Mouse (Mus musculus) heart, embryonic 16.5 days (tissue): ENCODE results near the gene Stk25. TPM values are rescaled to one million over a fixed set of nuclear protein-coding genes. Genes with fewer than 3 reads are reported as not detected.
"Not testable (repeated sequence)": the region's sequence is repeated elsewhere in the genome, so short reads cannot be mapped to it uniquely, and the experiment has no call there.

ENCODE experiments used
- ATAC-seq: fragments of 200-750 bp; cut with Nextera tagmentation; replicated peaks from 2 replicates; pipeline ENCODE4 v1.8.0; 2017; ENCODE audit warnings: moderate number of reproducible peaks; ENCODE audit not compliant: insufficient read depth, low FRiP score; ENCODE audit errors: extremely low read depth
- H3K27ac ChIP-seq: fragments of 300-500 bp; sonication (generic); 2 replicates; pipeline ENCODE4 v1.5.1; 2014; ENCODE audit warnings: mild to moderate bottlenecking, low read length, control low read depth, moderate library complexity
- H3K27me3 ChIP-seq: fragments of 300-500 bp; sonication (generic); 2 replicates; pipeline ENCODE4 v1.6.1; 2014; ENCODE audit warnings: low read length, mixed read lengths; ENCODE audit not compliant: control insufficient read depth, insufficient read depth
- H3K36me3 ChIP-seq: fragments of 300-500 bp; sonication (generic); 2 replicates; pipeline ENCODE4 v1.6.1; 2014; ENCODE audit not compliant: control insufficient read depth, insufficient read depth
- H3K4me1 ChIP-seq: fragments of 300-500 bp; sonication (generic); 2 replicates; pipeline ENCODE4 v1.6.1; 2014; ENCODE audit warnings: low read length, mixed read lengths; ENCODE audit not compliant: control insufficient read depth, insufficient read depth
- H3K4me2 ChIP-seq: fragments of 300-500 bp; sonication (generic); 2 replicates; pipeline ENCODE4 v1.6.1; 2014; ENCODE audit warnings: low read depth, mild to moderate bottlenecking, control low read depth, low read length
- H3K4me3 ChIP-seq: fragments of 300-500 bp; sonication (generic); 2 replicates; pipeline ENCODE4 v1.5.1; 2014; ENCODE audit warnings: mild to moderate bottlenecking, control low read depth, low read length
- H3K9ac ChIP-seq: fragments of 300-500 bp; sonication (generic); 2 replicates; pipeline ENCODE4 v1.6.1; 2014; ENCODE audit warnings: low read length, control low read depth
- H3K9me3 ChIP-seq: fragments of 300-500 bp; sonication (generic); replicated peaks from 2 replicates; pipeline ENCODE4 v1.6.1; 2016; ENCODE audit warnings: low read length; ENCODE audit not compliant: control insufficient read depth
- WGBS: fragments of 180-500 bp; shearing (Covaris S2); extraction: QIAGEN DNeasy Blood & Tissue Kit; methylation state at CpG from one replicate; pipeline ENCODE4 v1.1.7; 2014; 5-methylcytosine and 5-hydroxymethylcytosine counted together
- polyA plus RNA-seq: library from polyadenylated mRNA; unstranded; fragments of >200 nt; fragmentation: Nextera tagmentation; extraction: Ambion mirVana; gene quantifications from 2 replicates; pipeline ENCODE4 v1.2.1, GENCODE M21; 2015

Gene Stk25
- 150 and 158 TPM in 2 replicates for polyA plus RNA-seq

DNA sequence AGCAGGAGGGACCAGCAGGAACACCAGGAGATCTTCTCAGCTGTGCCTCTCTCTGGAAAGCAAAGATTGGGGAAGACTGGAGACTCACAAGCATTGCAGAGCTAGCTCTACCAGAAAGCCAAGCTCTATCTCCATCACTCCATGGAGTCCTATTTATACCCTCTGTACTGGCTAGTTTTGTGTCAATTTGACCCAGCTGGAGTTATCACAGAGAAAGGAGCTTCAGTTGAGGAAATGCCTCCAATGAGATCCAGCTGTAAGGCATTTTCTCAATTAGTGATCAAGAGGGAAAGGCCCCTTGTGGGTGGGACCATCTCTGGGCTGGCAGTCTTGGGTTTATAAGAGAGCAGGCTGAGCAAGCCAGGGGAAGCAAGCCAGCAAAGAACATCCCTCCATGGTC lies at the start of gene Stk25:
TSS of gene Stk25 (minus strand) at position 101 of the 400 bp plus-strand sequence.
- not testable (repeated sequence) for H3K4me3 ChIP-seq

DNA sequence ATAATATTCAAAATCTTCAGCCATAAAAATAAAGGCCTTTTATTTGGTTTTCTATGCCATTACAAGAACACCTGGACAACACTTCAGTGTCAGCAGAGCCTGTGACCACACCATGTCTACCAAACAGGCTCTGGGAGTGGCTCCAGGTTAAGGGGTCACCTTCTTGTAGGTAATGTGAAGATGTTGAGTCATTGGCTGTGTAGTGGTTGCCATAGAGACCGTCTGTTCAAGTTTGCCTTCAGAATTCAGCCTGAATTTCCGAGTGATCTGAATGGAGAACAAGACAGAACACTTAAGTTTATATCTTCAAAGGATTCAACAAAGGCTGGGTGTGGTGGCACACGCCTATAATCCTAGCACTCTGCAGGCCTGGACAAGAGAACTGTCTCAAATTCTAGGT lies 46.9 kb upstream of the Stk25 start:
- WGBS = 70% methylated on average over 3 of the region's 3 CpGs
- Histone ChIP-seq H3K27ac (no peak overlapping the region), H3K4me2 (no peak overlapping the region), H3K36me3 (peaks cover 20% of the 10 kb centered on the region), H3K4me3 (no peak overlapping the region), H3K4me1 (no peaks in the 10 kb centered on the region), H3K9me3 (no peaks in the 10 kb centered on the region), H3K27me3 (no peaks in the 10 kb centered on the region), H3K9ac (no peak overlapping the region)
- no peak for ATAC-seq

More for the DNA sequence above, at the start of gene Stk25:
- H3K27me3 ChIP-seq, H3K4me2 ChIP-seq, H3K4me1 ChIP-seq, ATAC-seq, H3K27ac ChIP-seq, H3K9ac ChIP-seq, H3K36me3 ChIP-seq: not testable (repeated sequence)
- H3K9me3 ChIP-seq = peaks cover 13% of the 10 kb centered on the region; the same call in 1 of the 2 replicates

DNA sequence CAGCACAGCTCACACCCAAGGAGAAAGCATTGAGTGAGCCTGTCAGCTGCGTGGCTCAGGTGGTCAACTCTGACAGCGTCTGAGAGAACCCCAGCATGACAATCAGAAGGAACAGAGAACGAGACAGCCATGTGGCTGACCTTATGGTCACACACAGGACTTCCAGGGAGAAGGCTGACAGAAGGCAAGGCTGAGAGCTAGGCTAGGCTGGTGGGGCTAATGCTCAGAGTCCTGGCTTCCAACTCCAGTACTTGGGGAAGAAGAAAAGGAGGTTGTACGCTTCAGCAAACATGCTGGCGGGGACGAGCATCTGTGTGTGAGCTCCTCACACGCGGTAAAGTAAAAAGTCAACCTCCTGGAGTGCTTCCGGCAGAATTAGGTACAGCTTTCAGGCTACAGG lies 45.9 kb upstream of the Stk25 start:
- H3K36me3 ChIP-seq = peaks cover 20% of the 10 kb centered on the region
- H3K9ac ChIP-seq = no peak overlapping the region
- no peak for ATAC-seq
- no peaks in the 10 kb centered on the region for H3K27me3 ChIP-seq
- H3K4me2 ChIP-seq = no peak overlapping the region
- no peak overlapping the region for H3K4me3 ChIP-seq
- 87% methylated on average over 9 of the region's 9 CpGs for WGBS
- no peaks in the 10 kb centered on the region for H3K9me3 ChIP-seq
- no peak overlapping the region for H3K27ac ChIP-seq
- H3K4me1 ChIP-seq = no peaks in the 10 kb centered on the region

DNA sequence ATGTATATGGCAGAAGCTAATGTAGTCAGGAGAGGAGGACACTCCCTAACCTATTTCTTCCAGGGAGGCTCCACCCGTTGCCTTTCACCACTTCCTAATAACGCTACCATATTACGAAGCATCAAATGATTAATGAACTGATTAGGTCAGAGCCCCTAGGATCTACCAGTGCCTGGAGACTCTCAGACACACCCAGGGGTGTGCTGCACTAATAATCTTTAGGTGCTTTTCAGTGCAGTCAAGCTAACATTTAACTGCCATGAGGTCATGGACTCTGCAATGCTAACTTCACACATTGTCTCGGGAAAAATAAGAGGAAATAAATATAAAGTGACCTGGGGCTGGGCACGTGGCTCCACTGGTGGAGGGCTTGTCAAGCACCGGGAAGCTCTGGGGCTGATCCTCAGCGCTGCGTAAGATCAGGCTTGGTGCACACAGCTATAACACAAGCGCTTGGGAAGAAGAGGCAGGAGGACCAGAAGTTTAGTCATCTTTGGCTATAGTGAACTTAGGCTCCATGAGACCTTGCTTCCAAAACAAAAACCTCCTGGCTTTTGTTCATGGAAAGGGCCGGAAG lies 45.1 kb upstream of the Stk25 start:
- no peak for ATAC-seq
- Histone ChIP-seq H3K27me3 (no peaks in the 10 kb centered on the region), H3K9me3 (no peaks in the 10 kb centered on the region), H3K9ac (no peak overlapping the region), H3K36me3 (peaks cover 18% of the 10 kb centered on the region), H3K4me3 (no peak overlapping the region), H3K4me2 (no peak overlapping the region), H3K4me1 (no peaks in the 10 kb centered on the region), H3K27ac (no peak overlapping the region)
- 83% methylated on average over 10 of the region's 10 CpGs for WGBS

DNA sequence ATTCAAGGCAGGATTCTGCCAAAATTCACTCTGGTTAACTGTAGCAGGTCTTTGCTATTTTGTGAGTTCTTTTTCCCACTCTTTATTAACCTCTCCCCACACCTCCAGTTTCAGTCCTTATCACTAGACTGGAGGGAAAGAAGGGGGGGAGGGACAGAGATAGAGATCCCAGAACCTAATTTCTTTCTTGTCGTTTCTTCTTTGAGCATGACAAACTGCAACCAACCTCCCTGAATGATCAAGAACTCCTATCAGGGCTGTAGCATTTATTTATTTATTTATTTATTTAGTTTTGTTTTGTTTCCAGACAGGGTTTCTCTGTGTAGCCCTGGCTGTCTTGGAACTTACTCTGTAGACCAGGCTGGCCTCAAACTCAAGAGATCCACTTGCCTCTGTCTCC lies 43.6 kb upstream of the Stk25 start:
- ATAC-seq = no peak
- no peak overlapping the region for H3K4me3 ChIP-seq

DNA sequence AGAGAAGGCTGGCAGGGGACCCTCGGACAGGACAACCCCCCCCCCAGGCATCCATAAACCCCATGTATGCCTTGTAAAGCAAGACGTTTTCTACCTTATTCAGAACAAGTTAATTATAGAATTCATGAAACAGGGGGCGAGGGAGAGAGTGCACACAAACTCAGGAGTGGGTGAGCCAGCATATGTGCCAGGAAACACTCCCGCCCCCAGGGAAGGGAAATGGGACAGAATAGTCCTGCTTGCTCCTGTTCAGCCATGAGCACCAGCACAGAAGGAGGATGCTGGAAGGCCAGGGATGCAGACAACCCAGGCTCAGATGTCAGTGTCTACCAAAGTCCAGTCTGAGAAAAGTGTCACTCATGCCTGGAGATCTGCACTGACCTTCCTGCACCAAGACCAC lies 40.7 kb upstream of the Stk25 start:
- ATAC-seq = no peak
- H3K9ac ChIP-seq = no peak overlapping the region
- no peak overlapping the region for H3K27ac ChIP-seq
- H3K4me3 ChIP-seq = no peak overlapping the region
- H3K9me3 ChIP-seq = no peaks in the 10 kb centered on the region
- peaks cover 2% of the 10 kb centered on the region; the same call in 1 of the 2 replicates for H3K36me3 ChIP-seq
- H3K4me1 ChIP-seq = peaks cover 23% of the 10 kb centered on the region
- WGBS = 77% methylated on average over 4 of the region's 4 CpGs
- no peak overlapping the region for H3K4me2 ChIP-seq
- no peaks in the 10 kb centered on the region for H3K27me3 ChIP-seq

More for the DNA sequence above, 43.6 kb upstream of the Stk25 start:
- Histone ChIP-seq H3K4me1 (peaks cover 7% of the 10 kb centered on the region), H3K27ac (no peak overlapping the region), H3K9me3 (no peaks in the 10 kb centered on the region), H3K9ac (no peak overlapping the region), H3K36me3 (peaks cover 16% of the 10 kb centered on the region), H3K27me3 (no peaks in the 10 kb centered on the region), H3K4me2 (no peak overlapping the region)
- WGBS = 52% methylated on average over 1 of the region's 1 CpGs

DNA sequence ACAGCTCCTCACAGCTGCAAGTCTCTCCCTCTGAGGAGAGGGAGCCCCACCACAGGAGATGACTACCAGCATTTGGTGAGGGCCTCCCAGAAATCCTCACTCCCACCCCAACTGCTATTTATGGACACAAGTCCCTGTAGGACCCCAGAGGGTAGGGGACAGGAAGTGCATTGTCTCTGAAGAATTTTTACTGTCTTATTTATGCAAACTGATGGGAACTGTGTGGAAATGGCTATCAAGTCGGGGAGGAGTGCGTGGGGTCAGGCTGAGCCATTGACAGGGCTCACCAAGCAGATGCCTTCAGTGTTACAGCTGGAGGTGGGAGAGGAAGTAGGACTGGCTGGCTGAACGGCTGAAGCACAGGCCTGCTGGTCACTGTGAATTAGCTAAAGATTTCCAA lies 38.9 kb upstream of the Stk25 start:
- Histone ChIP-seq H3K9me3 (no peaks in the 10 kb centered on the region), H3K4me1 (peaks cover 23% of the 10 kb centered on the region), H3K27ac (peak overlapping the region; percentile 38), H3K9ac (no peak overlapping the region), H3K4me3 (no peak overlapping the region), H3K27me3 (no peaks in the 10 kb centered on the region), H3K4me2 (no peak overlapping the region), H3K36me3 (no peaks in the 10 kb centered on the region)
- ATAC-seq = peak; percentile 12; the same call in 1 of the 2 replicates
- WGBS = 25% methylated on average over 3 of the region's 3 CpGs

DNA sequence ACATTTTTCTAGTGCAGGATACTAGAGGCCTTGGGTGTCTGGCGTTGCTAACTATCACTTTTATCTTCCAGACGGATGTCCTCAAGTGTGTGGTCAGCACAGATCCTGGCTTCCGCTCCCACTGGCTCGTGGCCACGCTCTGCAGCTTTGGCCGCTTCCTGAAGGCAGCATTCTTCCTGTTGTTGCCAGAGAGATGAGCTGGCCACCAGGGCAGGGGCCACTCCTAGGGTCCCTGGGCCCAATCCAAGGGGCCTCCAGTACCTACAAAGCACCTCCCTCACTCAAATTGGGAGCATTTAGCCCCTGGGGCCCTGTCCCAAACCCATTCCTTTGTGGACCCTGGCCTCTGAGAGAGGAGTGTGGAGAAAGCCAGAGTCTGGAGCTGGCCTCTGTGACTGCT lies 36.5 kb upstream of the Stk25 start:
- 38% methylated on average over 6 of the region's 6 CpGs for WGBS
- ATAC-seq = no peak
- no peaks in the 10 kb centered on the region for H3K9me3 ChIP-seq
- H3K4me1 ChIP-seq = peaks cover 23% of the 10 kb centered on the region
- peak overlapping the region; percentile 67 for H3K27ac ChIP-seq
- H3K4me2 ChIP-seq = no peak overlapping the region
- H3K9ac ChIP-seq = 0 out of 2 replicates have a peak overlapping the region, but pooled peaks have one; percentile 7
- no peak overlapping the region for H3K4me3 ChIP-seq
- no peaks in the 10 kb centered on the region for H3K27me3 ChIP-seq
- H3K36me3 ChIP-seq = 0 out of 2 replicates have a peak, but pooled peaks cover 4% of the 10 kb centered on the region

DNA sequence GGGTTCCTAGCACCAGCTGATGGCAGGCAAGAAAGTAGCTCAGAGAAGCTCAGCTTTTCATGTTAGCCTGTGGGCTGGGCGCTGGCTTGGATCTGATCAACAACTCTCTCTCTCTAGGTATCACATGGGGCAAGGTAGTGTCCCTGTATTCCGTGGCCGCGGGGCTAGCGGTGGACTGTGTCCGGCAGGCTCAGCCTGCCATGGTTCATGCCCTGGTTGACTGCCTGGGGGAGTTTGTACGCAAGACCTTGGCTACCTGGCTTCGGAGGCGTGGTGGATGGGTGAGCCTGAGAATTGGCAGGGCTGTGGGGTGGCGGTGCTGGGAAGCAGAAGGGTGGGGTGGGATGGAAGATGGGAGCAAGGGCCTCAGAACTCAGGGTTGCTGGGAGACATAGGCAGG lies 35.5 kb upstream of the Stk25 start:
- 94% methylated on average over 10 of the region's 10 CpGs for WGBS
- no peak overlapping the region for H3K27ac ChIP-seq
- H3K4me3 ChIP-seq = no peak overlapping the region
- H3K36me3 ChIP-seq = 0 out of 2 replicates have a peak, but pooled peaks cover 4% of the 10 kb centered on the region
- H3K27me3 ChIP-seq = no peaks in the 10 kb centered on the region
- no peak for ATAC-seq
- peaks cover 23% of the 10 kb centered on the region for H3K4me1 ChIP-seq
- H3K4me2 ChIP-seq = no peak overlapping the region
- no peaks in the 10 kb centered on the region for H3K9me3 ChIP-seq
- no peak overlapping the region for H3K9ac ChIP-seq
